Mouse (Mus musculus) central nervous system, embryonic 11.5 days (tissue): ENCODE data around the gene Tex36. TPM values are rescaled to one million over a fixed set of nuclear protein-coding genes. Genes with fewer than 3 reads are reported as not detected.

Experiments
- polyA plus RNA-seq: library from polyadenylated mRNA; depleted of rRNA; stranded (reverse); fragments of >200 nt; gene quantifications from 2 replicates; pipeline ENCODE4 v1.2.3, GENCODE M21; 2012; rRNA removed

Gene Tex36
- polyA plus RNA-seq, result not detected in 2 replicates

DNA sequence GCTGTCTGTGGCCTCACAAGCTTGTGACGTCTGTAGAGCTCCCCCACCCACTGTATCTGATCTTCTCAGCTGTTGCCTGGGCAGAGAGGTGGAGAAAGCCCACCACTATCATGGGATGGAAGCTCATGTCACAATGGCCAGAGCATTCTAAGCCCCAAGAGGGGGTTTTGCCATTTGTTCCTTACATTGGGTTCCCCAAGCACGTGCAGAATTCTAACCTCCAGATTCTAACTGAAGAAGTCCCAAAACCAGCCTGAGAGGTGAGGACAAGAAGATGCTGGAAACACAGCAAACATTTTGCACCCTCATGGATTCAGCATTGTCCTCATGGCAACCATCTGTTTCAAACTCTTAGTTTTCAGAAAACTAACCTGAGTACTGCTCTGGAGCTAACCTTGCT is at the start of gene Tex36:
Gene Tex36 (minus strand): TSS at position 101 of the 400 bp plus-strand sequence.

DNA sequence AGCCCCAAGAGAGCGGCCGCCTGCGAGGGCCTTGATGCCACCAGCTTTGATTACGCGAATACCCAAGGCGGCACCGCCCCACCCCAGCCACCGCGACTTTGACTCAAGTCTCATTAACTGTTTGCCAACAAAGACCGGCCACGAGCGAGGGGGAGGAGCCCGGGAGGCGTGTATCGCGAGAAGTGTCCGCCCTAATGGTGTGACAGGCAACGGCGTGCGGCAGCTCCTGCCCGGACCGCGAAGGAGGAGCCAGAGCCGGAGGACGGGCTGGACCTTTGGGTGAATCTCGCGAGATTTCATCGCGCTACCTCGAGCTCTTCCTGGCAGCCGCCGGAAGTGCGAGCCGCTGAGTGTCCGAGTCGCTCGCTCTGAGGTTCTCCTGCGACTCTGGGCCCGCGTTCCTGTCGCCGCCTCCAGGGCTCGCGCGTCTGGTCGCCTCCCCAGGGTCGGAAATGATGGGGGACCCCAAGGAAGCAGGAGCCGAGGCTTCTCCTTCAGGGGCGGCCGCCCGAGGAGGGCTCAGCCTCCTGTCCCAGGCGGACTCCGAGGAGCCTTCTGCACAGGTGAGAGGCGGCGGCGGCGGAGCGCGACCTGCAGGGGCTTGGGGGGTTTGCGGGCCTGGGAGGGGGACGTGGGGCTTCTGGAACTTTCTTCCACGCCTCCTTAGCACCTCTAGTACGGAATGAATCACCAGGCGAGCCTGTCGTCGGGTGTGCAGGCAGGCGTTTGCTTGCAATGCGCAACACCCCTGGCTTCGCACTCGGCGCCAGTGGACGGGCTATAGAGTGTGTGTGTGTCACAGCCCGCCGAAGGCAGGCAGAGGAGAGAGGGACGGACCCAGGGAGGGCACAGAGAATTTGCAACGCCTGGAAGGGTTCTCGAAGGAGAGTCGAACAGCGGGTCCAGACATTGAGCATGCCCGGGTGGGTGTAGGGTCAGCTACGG is 35.7 kb upstream of the Tex36 start, which contains the start of gene Edrf1:
Gene Edrf1 (plus strand): TSS at position 183 of the 945 bp plus-strand sequence.

Other genes with a start within 250 kb of the Tex36 start
- gene Edrf1, start 35.4 kb upstream of the Tex36 start, polyA plus RNA-seq, result 30.2 and 36.0 TPM in 2 replicates
- gene Mmp21, start 77.9 kb upstream of the Tex36 start, polyA plus RNA-seq, result 0.01 TPM in 1 of 2 replicates, not detected in the other
- gene Bccip, start 107.2 kb upstream of the Tex36 start, polyA plus RNA-seq, result 132 and 477 TPM in 2 replicates
- 29.0 and 36.8 TPM in 2 replicates for gene Uros, start 107.9 kb upstream of the Tex36 start, polyA plus RNA-seq
- 1.1 and 1.6 TPM in 2 replicates for gene Fank1, start 174.7 kb upstream of the Tex36 start, polyA plus RNA-seq
- gene Dhx32, start 180.6 kb upstream of the Tex36 start, polyA plus RNA-seq, result 32.1 and 69.1 TPM in 2 replicates